Mouse (Mus musculus) cerebellum, postnatal 4 days (tissue): ENCODE measurements around the gene Trim27.

Experiments used
- DNase-seq, 2 experiments: peaks; one replicate each; pipeline ENCODE4 v3.0.0; 2022; ENCODE audit warnings: low spot score in 2 of 2, mixed read lengths in 1 of 2

Trim27 gene

GRCm38 (mm10) chr13:21221656-21222462 is 42.6 kb downstream of the Trim27 start:
- DNase-seq: no peak

- peak; percentile 80 to 91 for DNase-seq
Observed at GRCm38 (mm10) chr13:21222463-21223022, 43.3 kb downstream of the Trim27 start.

GRCm38 (mm10) chr13:21223242-21223655 is 44.0 kb downstream of the Trim27 start:
- DNase-seq: no peak

GRCm38 (mm10) chr13:21224376-21224775 is 45.1 kb downstream of the Trim27 start:
- no peak for DNase-seq

- no peak for DNase-seq
Observed at GRCm38 (mm10) chr13:21225206-21225605, 46.0 kb downstream of the Trim27 start.

- no peak for DNase-seq
Observed at GRCm38 (mm10) chr13:21226031-21226430, 46.8 kb downstream of the Trim27 start.

- DNase-seq: peak; percentile 50 to 73
Observed at GRCm38 (mm10) chr13:21233732-21234705, 54.8 kb downstream of the Trim27 start.

- DNase-seq: no peak
Observed at GRCm38 (mm10) chr13:21236714-21237113, 57.5 kb downstream of the Trim27 start.

GRCm38 (mm10) chr13:21237161-21237560 is 57.9 kb downstream of the Trim27 start:
- DNase-seq: no peak

- peak in 1 of 2 experiments; percentile 12 for DNase-seq
Observed at GRCm38 (mm10) chr13:21240788-21241187, 61.5 kb downstream of the Trim27 start.

GRCm38 (mm10) chr13:21242408-21243125 is 63.3 kb downstream of the Trim27 start:
- DNase-seq: no peak

- DNase-seq: no peak
Observed at GRCm38 (mm10) chr13:21243196-21243595, 64.0 kb downstream of the Trim27 start.

- DNase-seq: no peak
Observed at GRCm38 (mm10) chr13:21244089-21244488, 64.8 kb downstream of the Trim27 start.
